Mouse (Mus musculus) intestine, embryonic 14.5 days (tissue): ENCODE measurements at regions not wholly inside any gene's neighbourhood (a gene's known extent, or its start where the extent isn't known, plus 50 kb on each side); places are given as distances from the start of the nearest gene placed in this dataset.
"Not testable (repeated sequence)": the region's sequence is repeated elsewhere in the genome, so short reads cannot be mapped to it uniquely, and the experiment has no call there.

Source experiments
- ATAC-seq: fragments of 200-750 bp; cut with Nextera tagmentation; replicated peaks from 2 replicates; pipeline ENCODE4 v1.8.0; 2017; ENCODE audit warnings: low read depth, moderate number of reproducible peaks, moderate TSS enrichment, moderate library complexity; ENCODE audit not compliant: low FRiP score, low TSS enrichment
- DNase-seq: peaks from one replicate; pipeline ENCODE4 v3.0.0-alpha.2; 2018; ENCODE audit warnings: low spot score
- H3K27ac ChIP-seq: fragments of 300-500 bp; sonication (generic); 2 replicates; pipeline ENCODE4 v1.5.1; 2014; ENCODE audit warnings: low read depth, mild to moderate bottlenecking, control low read depth
- H3K27me3 ChIP-seq: fragments of 300-500 bp; sonication (generic); replicated peaks from 2 replicates; pipeline ENCODE4 v1.6.1; 2014; ENCODE audit warnings: low read length, control low read depth; ENCODE audit not compliant: control insufficient read depth, insufficient read depth
- H3K36me3 ChIP-seq: fragments of 300-500 bp; sonication (generic); 2 replicates; pipeline ENCODE4 v1.6.1; 2014; ENCODE audit warnings: low read length, control low read depth; ENCODE audit not compliant: control insufficient read depth, insufficient read depth
- H3K4me1 ChIP-seq: fragments of 300-500 bp; sonication (generic); replicated peaks from 2 replicates; pipeline ENCODE4 v1.6.1; 2014; ENCODE audit warnings: low read length, control low read depth, mixed read lengths; ENCODE audit not compliant: control insufficient read depth, insufficient read depth
- H3K4me2 ChIP-seq: fragments of 300-500 bp; sonication (generic); 2 replicates; pipeline ENCODE4 v1.6.1; 2014; ENCODE audit warnings: low read length
- H3K4me3 ChIP-seq: fragments of 300-500 bp; sonication (generic); 2 replicates; pipeline ENCODE4 v1.5.1; 2014; ENCODE audit warnings: low read depth, low read length, control low read depth, mixed read lengths
- H3K9ac ChIP-seq: fragments of 300-500 bp; sonication (generic); 2 replicates; pipeline ENCODE4 v1.6.1; 2014; ENCODE audit warnings: mild to moderate bottlenecking, low read length
- H3K9me3 ChIP-seq: fragments of 300-500 bp; sonication (generic); 2 replicates; pipeline ENCODE4 v1.6.1; 2016; ENCODE audit warnings: low read length, control low read depth; ENCODE audit not compliant: control insufficient read depth
- WGBS: fragments of 180-500 bp; shearing (Covaris S2); extraction: QIAGEN DNeasy Blood & Tissue Kit; methylation state at CpG from one replicate; pipeline ENCODE4 v1.1.7; 2014; 5-methylcytosine and 5-hydroxymethylcytosine counted together

- WGBS, result 76% methylated on average over 1 of the region's 1 CpGs
- ATAC-seq (no peak), DNase-seq (no peak)
- Histone ChIP-seq H3K36me3 (no peaks in the 10 kb centered on the region), H3K4me1 (no peaks in the 10 kb centered on the region), H3K9ac (no peak overlapping the region), H3K27me3 (no peaks in the 10 kb centered on the region), H3K27ac (no peak overlapping the region), H3K9me3 (no peaks in the 10 kb centered on the region), H3K4me3 (no peak overlapping the region), H3K4me2 (no peak overlapping the region)
Measured at GRCm38 (mm10) chr17:15241491-15241890, 135.2 kb downstream of the Dll1 start.

GRCm38 (mm10) chr17:15240641-15241040, 136.0 kb downstream of the Dll1 start:
- not testable (repeated sequence) for H3K4me2 ChIP-seq, H3K4me1 ChIP-seq, ATAC-seq, H3K9ac ChIP-seq, DNase-seq, H3K27ac ChIP-seq, H3K9me3 ChIP-seq, H3K4me3 ChIP-seq, H3K36me3 ChIP-seq, H3K27me3 ChIP-seq
- 62% methylated on average over 12 of the region's 12 CpGs for WGBS

DNA sequence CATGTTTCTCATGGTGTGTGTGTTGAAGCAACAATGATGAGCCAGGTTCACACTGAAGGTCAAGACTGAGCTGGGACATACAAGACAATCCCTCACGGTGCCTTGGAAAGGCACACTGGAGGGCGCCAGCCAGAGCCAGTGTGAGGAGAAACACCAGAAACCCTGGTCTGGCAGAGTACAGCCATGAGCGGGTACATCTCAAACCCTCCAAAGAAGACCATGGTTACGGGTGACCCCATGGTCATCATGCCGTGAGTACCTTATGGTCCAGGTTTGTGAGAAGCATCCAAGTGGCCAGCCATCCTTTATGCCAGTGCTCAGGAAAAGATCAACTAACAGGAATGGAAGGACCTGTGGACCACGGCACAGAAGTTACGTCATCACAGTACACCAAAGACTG, 136.7 kb downstream of the Dll1 start:
- WGBS, result 96% methylated on average over 7 of the region's 7 CpGs
- no peak overlapping the region for H3K4me2 ChIP-seq
- DNase-seq (no peak), ATAC-seq (no peak)
- H3K9ac ChIP-seq, result no peak overlapping the region
- H3K4me3 ChIP-seq, result no peak overlapping the region
- H3K27me3 ChIP-seq, result no peaks in the 10 kb centered on the region
- H3K27ac ChIP-seq, result no peak overlapping the region
- H3K4me1 ChIP-seq, result no peaks in the 10 kb centered on the region
- H3K36me3 ChIP-seq, result no peaks in the 10 kb centered on the region
- no peaks in the 10 kb centered on the region for H3K9me3 ChIP-seq

GRCm38 (mm10) chr17:15235041-15235440, 141.6 kb downstream of the Dll1 start:
- no peak for DNase-seq
- H3K4me1 ChIP-seq, result no peaks in the 10 kb centered on the region
- no peak for ATAC-seq
- H3K4me3 ChIP-seq, result no peak overlapping the region
- H3K27ac ChIP-seq, result no peak overlapping the region
- 67% methylated on average over 6 of the region's 6 CpGs for WGBS
- no peak overlapping the region for H3K4me2 ChIP-seq
- no peaks in the 10 kb centered on the region for H3K27me3 ChIP-seq
- H3K9ac ChIP-seq, result no peak overlapping the region
- no peaks in the 10 kb centered on the region for H3K36me3 ChIP-seq
- H3K9me3 ChIP-seq, result no peaks in the 10 kb centered on the region

- Histone ChIP-seq H3K4me1 (no peaks in the 10 kb centered on the region), H3K27me3 (no peaks in the 10 kb centered on the region), H3K4me3 (no peak overlapping the region), H3K27ac (no peak overlapping the region), H3K9ac (no peak overlapping the region), H3K4me2 (no peak overlapping the region), H3K36me3 (no peaks in the 10 kb centered on the region), H3K9me3 (no peaks in the 10 kb centered on the region)
- DNase-seq, result no peak
- no peak for ATAC-seq
- 58% methylated on average over 5 of the region's 5 CpGs for WGBS
Measured at GRCm38 (mm10) chr17:15231175-15231574, 145.5 kb downstream of the Dll1 start.

- H3K4me3 ChIP-seq, result no peak overlapping the region
- no peak overlapping the region for H3K9ac ChIP-seq
- H3K27ac ChIP-seq, result no peak overlapping the region
- H3K36me3 ChIP-seq, result no peaks in the 10 kb centered on the region
- WGBS, result 80% methylated on average over 6 of the region's 6 CpGs
- no peaks in the 10 kb centered on the region for H3K27me3 ChIP-seq
- no peaks in the 10 kb centered on the region for H3K9me3 ChIP-seq
- no peak for DNase-seq
- H3K4me2 ChIP-seq, result no peak overlapping the region
- H3K4me1 ChIP-seq, result no peaks in the 10 kb centered on the region
- no peak for ATAC-seq
Measured at GRCm38 (mm10) chr17:15229159-15229558, 147.5 kb downstream of the Dll1 start.

GRCm38 (mm10) chr17:15228077-15228476, 148.6 kb downstream of the Dll1 start:
- Histone ChIP-seq H3K4me1 (no peaks in the 10 kb centered on the region), H3K9me3 (no peaks in the 10 kb centered on the region), H3K27ac (no peak overlapping the region), H3K4me2 (no peak overlapping the region), H3K4me3 (no peak overlapping the region), H3K36me3 (no peaks in the 10 kb centered on the region), H3K9ac (no peak overlapping the region), H3K27me3 (no peaks in the 10 kb centered on the region)
- ATAC-seq, result no peak
- DNase-seq, result no peak
- WGBS, result 81% methylated on average over 8 of the region's 8 CpGs

GRCm38 (mm10) chr17:15223826-15224225, 152.8 kb downstream of the Dll1 start:
- 93% methylated on average over 10 of the region's 10 CpGs for WGBS
- no peak overlapping the region for H3K9ac ChIP-seq

GRCm38 (mm10) chr17:15222923-15223322, 153.7 kb downstream of the Dll1 start:
- H3K4me1 ChIP-seq, result no peaks in the 10 kb centered on the region
- DNase-seq (no peak), ATAC-seq (no peak)
- no peak overlapping the region for H3K4me2 ChIP-seq
- no peak overlapping the region for H3K27ac ChIP-seq
- no peak overlapping the region for H3K9ac ChIP-seq
- H3K27me3 ChIP-seq, result no peaks in the 10 kb centered on the region
- no peaks in the 10 kb centered on the region for H3K9me3 ChIP-seq
- 84% methylated on average over 3 of the region's 3 CpGs for WGBS
- H3K36me3 ChIP-seq, result no peaks in the 10 kb centered on the region
- H3K4me3 ChIP-seq, result no peak overlapping the region

More at GRCm38 (mm10) chr17:15223826-15224225, 152.8 kb downstream of the Dll1 start:
- Histone ChIP-seq H3K4me3 (no peak overlapping the region), H3K4me1 (no peaks in the 10 kb centered on the region), H3K27ac (no peak overlapping the region), H3K27me3 (no peaks in the 10 kb centered on the region), H3K36me3 (no peaks in the 10 kb centered on the region), H3K4me2 (no peak overlapping the region), H3K9me3 (no peaks in the 10 kb centered on the region)
- ATAC-seq, result no peak
- DNase-seq, result no peak
